Mouse (Mus musculus) limb, embryonic 12.5 days (tissue): ENCODE measurements around the gene Nalcn. TPM values are rescaled to one million over a fixed set of nuclear protein-coding genes. Genes with fewer than 3 reads are reported as not detected.
"Not testable (repeated sequence)": the region's sequence is repeated elsewhere in the genome, so short reads cannot be mapped to it uniquely, and the experiment has no call there.

Experiments
- ATAC-seq: fragments of 200-750 bp; cut with Nextera tagmentation; 2 replicates; pipeline ENCODE4 v1.8.0; 2017; ENCODE audit warnings: low read depth, moderate TSS enrichment; ENCODE audit not compliant: insufficient number of reproducible peaks, insufficient read depth, low FRiP score, low TSS enrichment
- H3K27ac ChIP-seq: fragments of 300-500 bp; sonication (generic); 2 replicates; pipeline ENCODE4 v1.5.1; 2016; ENCODE audit warnings: mild to moderate bottlenecking, moderate library complexity
- H3K27me3 ChIP-seq: fragments of 300-500 bp; sonication (generic); 2 replicates; pipeline ENCODE4 v1.6.1; 2016; ENCODE audit warnings: mild to moderate bottlenecking, moderate library complexity
- H3K36me3 ChIP-seq: fragments of 300-500 bp; sonication (generic); 2 replicates; pipeline ENCODE4 v1.6.1; 2016; ENCODE audit warnings: mild to moderate bottlenecking, moderate library complexity
- H3K4me1 ChIP-seq: fragments of 300-500 bp; sonication (generic); replicated peaks from 2 replicates; pipeline ENCODE4 v1.6.1; 2016
- H3K4me2 ChIP-seq: fragments of 300-500 bp; sonication (generic); 2 replicates; pipeline ENCODE4 v1.6.1; 2016; ENCODE audit warnings: mild to moderate bottlenecking, moderate library complexity
- H3K4me3 ChIP-seq: fragments of 300-500 bp; sonication (generic); replicated peaks from 2 replicates; pipeline ENCODE4 v1.5.1; 2016; ENCODE audit warnings: mild to moderate bottlenecking
- H3K9ac ChIP-seq: fragments of 300-500 bp; sonication (generic); replicated peaks from 2 replicates; pipeline ENCODE4 v1.6.1; 2016; ENCODE audit warnings: mild to moderate bottlenecking, moderate library complexity
- H3K9me3 ChIP-seq: fragments of 300-500 bp; sonication (generic); 2 replicates; pipeline ENCODE4 v1.6.1; 2016; ENCODE audit warnings: mild to moderate bottlenecking, moderate library complexity
- WGBS: fragments of 180-500 bp; shearing (Covaris S2); methylation state at CpG from one replicate; pipeline ENCODE4 v1.1.7; 2016; 5-methylcytosine and 5-hydroxymethylcytosine counted together
- polyA plus RNA-seq: library from polyadenylated mRNA; unstranded; fragments of >200 nt; fragmentation: Nextera tagmentation; extraction: Ambion mirVana; gene quantifications from 2 replicates; pipeline ENCODE4 v1.2.1, GENCODE M21; 2016

Gene Nalcn
- 0.38 and 0.45 TPM in 2 replicates for polyA plus RNA-seq

DNA sequence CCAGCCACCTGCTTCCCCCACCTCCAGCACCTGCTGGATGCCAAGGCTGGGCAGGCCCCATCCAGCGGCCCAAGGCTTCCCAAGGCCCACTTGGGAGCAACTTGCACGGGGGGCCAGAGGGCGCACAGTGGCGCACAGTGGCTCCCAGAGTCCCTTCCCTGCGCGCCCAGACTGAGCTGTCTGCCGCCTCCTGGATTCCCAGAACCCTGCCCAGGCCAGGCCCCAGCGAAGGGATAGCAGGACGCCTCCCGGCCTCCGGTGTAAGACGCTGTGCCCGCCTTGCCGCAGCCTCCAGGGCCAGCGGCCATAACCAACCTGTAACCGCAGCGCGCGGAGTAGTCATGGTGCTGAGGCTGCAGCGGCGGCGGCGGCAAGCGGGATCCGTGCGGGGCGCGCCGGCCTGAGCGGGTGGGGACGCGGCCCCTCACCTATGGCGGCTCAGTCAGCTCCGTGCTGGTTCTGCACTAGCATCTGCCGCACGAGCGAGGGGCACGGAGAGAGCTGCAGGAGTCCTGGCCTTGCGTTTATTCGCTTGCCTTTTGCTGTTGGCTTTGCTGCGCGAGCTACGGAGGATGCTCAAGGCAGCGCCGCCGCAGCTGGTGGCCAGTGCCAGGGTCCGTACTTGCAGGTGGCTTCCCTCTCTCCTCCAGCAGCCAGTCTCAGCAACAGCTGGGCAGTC, at the start of gene Nalcn:
Gene Nalcn, minus strand, starts transcription at position 644 of the 679 bp plus-strand sequence.
- under 1% methylated on average over 47 of the region's 47 CpGs for WGBS
- no peaks in the 10 kb centered on the region for H3K9me3 ChIP-seq
- H3K27ac ChIP-seq: no peak within 1 kb of the TSS

DNA sequence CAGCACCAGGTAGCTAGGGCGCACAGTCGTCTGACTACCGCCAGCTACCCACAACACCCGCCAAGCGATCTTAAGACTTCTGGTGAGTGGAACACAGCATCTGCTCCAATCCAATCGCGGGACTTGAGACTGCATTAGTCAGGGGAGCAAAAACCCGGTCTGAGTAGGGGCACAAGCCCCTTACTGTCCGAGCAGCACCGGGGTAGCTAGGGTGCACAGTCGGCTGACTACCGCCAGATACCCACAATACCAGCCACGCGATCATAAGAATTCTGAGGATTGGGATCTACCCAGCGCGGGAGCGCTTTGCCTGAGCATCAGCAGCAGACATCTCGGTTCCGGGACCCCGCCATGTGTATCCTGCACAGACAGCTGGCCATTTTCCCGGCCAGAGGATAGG, 44.1 kb upstream of the Nalcn start:
- H3K27ac ChIP-seq, ATAC-seq, H3K9me3 ChIP-seq, H3K9ac ChIP-seq, H3K27me3 ChIP-seq, H3K4me2 ChIP-seq, H3K4me1 ChIP-seq, H3K36me3 ChIP-seq, H3K4me3 ChIP-seq: not testable (repeated sequence)
- WGBS: 84% methylated on average over 21 of the region's 21 CpGs

More for the DNA sequence above, at the start of gene Nalcn:
- H3K27me3 ChIP-seq: peaks cover 20% of the 10 kb centered on the region
- no peaks in the 10 kb centered on the region for H3K36me3 ChIP-seq
- peak; percentile 78 for ATAC-seq
- peak within 1 kb of the TSS; percentile 57 for H3K9ac ChIP-seq
- H3K4me2 ChIP-seq: peak within 1 kb of the TSS; percentile 87
- peak within 1 kb of the TSS; percentile 50 for H3K4me3 ChIP-seq
- 0 out of 2 replicates have a peak, but pooled peaks cover 3% of the 10 kb centered on the region for H3K4me1 ChIP-seq

DNA sequence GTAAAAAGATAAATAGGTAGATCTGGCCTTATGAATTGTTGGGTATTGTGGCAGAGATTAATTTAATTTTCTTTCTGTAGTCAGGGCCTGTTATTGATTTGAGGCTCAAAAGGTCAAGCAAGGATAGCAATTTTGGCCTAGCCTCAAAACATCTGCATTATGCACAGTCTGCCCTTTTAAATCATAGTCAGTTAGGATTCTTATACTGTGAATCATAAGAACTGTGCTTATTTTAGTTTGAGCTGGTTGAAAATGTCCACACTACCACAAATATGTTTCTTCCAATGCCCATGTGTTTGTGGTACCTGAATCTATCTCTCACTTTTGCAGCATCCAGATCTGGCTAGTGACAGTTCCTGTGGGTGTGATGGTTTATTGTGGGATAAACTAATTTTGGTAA, 37.5 kb upstream of the Nalcn start:
- no peaks in the 10 kb centered on the region for H3K36me3 ChIP-seq
- ATAC-seq: no peak

DNA sequence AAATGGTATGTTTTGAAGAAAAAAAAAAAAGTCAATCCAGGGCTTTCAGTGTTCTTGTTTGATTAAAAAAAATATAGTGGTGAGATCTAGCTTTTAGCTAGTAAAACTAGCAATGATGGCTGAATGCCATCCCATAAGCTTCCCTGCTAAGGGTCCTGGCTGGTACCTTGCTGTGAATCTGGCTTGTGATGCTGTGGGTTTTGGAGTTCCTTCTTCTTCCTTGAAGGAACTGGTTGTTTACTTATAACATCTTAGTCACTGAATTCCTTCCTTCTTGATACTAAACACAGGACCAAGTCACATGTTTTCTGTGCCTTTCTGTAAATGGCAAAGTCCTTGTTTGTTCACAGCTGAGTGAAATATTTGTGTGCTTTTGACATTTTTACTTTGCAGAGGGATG, 36.3 kb upstream of the Nalcn start:
- Histone ChIP-seq H3K9ac (no peak overlapping the region), H3K27ac (no peak overlapping the region), H3K4me3 (no peak overlapping the region), H3K27me3 (no peaks in the 10 kb centered on the region), H3K4me2 (no peak overlapping the region), H3K4me1 (0 out of 2 replicates have a peak, but pooled peaks cover 4% of the 10 kb centered on the region), H3K9me3 (no peaks in the 10 kb centered on the region), H3K36me3 (no peaks in the 10 kb centered on the region)
- ATAC-seq: no peak

More for the DNA sequence above, 37.5 kb upstream of the Nalcn start:
- H3K27me3 ChIP-seq: no peaks in the 10 kb centered on the region
- 0 out of 2 replicates have a peak, but pooled peaks cover 4% of the 10 kb centered on the region for H3K4me1 ChIP-seq
- no peak overlapping the region for H3K4me3 ChIP-seq
- no peak overlapping the region for H3K4me2 ChIP-seq
- no peak overlapping the region for H3K27ac ChIP-seq
- no peaks in the 10 kb centered on the region for H3K9me3 ChIP-seq
- H3K9ac ChIP-seq: no peak overlapping the region

DNA sequence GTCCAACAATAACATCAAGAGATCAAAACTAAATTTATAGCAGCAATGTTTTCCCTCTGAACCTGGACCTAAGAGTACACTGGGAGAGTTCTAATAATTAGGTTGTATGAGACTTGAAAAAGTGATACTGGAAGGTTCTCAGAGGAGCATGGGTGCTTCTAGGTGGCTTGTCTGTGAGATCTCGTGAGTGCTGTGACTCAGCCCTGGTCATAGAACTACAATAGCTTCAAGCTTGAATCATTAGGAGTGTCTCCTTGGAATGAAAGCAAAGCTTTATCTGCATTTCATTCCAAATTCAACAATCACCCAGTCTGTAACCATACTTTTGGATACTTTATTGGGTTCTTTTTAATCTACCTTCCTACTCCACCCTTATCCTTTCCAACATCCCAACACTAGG, 35.4 kb upstream of the Nalcn start:
- 0 out of 2 replicates have a peak, but pooled peaks cover 4% of the 10 kb centered on the region for H3K4me1 ChIP-seq
- H3K27me3 ChIP-seq: no peaks in the 10 kb centered on the region
- no peak overlapping the region for H3K4me3 ChIP-seq
- H3K9ac ChIP-seq: no peak overlapping the region
- no peak overlapping the region for H3K4me2 ChIP-seq
- H3K9me3 ChIP-seq: no peaks in the 10 kb centered on the region
- 74% methylated on average over 1 of the region's 1 CpGs for WGBS
- ATAC-seq: no peak
- H3K36me3 ChIP-seq: no peaks in the 10 kb centered on the region
- no peak overlapping the region for H3K27ac ChIP-seq

DNA sequence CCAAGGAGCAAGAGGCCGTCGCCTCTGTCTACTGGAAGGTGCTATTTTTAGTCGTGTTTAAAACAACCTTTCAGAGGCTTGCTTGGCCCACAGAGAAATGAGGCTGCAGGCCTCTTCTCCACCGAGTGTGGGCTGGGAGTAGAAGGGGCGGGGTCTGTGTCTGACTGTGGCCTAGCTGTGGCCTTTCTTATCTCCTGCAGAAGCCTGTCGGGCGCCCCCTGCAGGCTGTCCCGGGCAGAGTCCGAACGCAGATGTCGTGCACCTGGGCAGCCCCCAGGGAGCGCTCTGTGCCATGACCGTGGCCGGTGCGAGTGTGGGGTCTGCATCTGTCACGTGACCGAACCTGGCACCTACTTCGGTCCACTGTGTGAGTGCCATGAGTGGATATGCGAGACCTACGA, 34.1 kb upstream of the Nalcn start:
- Histone ChIP-seq H3K27ac (no peak overlapping the region), H3K4me2 (no peak overlapping the region), H3K27me3 (no peaks in the 10 kb centered on the region), H3K9me3 (no peaks in the 10 kb centered on the region), H3K36me3 (no peaks in the 10 kb centered on the region), H3K4me1 (0 out of 2 replicates have a peak, but pooled peaks cover 4% of the 10 kb centered on the region), H3K9ac (no peak overlapping the region), H3K4me3 (no peak overlapping the region)
- ATAC-seq: peak; percentile 59; the same call in 1 of the 2 replicates
- WGBS: 19% methylated on average over 20 of the region's 20 CpGs

DNA sequence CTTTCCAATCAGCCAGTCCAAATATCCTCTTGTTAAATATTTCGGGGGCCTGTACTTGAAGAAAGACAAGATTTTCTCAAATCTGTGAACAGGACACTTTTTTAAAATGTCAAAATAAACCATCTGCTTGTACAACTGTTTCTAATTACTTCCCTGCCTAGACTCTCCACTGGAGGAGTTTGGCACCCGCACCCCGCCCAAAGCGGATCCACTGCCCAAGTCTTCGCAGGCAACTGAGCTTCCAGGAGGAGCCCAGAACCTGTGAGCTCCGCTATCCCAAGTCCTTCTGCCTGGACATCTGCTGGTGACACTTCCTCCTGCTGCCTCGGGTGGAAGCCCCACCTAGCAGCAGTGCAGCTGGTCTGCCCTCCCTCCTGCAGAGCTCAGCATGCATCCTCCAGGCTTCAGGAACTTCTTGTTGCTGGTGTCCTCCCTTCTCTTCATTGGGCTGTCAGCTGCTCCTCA, 33.0 kb upstream of the Nalcn start, which contains the start of gene Itgbl1:
Gene Itgbl1, plus strand, starts transcription at position 51 of the 465 bp plus-strand sequence.
- Histone ChIP-seq H3K9ac (no peak within 1 kb of the TSS), H3K4me2 (peak within 1 kb of the TSS; percentile 8; the same call in 1 of the 2 replicates), H3K4me1 (0 out of 2 replicates have a peak, but pooled peaks cover 4% of the 10 kb centered on the region), H3K27me3 (no peaks in the 10 kb centered on the region), H3K4me3 (no peak within 1 kb of the TSS), H3K9me3 (no peaks in the 10 kb centered on the region), H3K27ac (no peak within 1 kb of the TSS), H3K36me3 (no peaks in the 10 kb centered on the region)
- WGBS: 25% methylated on average over 7 of the region's 7 CpGs
- ATAC-seq: peak; percentile 31; the same call in 1 of the 2 replicates

DNA sequence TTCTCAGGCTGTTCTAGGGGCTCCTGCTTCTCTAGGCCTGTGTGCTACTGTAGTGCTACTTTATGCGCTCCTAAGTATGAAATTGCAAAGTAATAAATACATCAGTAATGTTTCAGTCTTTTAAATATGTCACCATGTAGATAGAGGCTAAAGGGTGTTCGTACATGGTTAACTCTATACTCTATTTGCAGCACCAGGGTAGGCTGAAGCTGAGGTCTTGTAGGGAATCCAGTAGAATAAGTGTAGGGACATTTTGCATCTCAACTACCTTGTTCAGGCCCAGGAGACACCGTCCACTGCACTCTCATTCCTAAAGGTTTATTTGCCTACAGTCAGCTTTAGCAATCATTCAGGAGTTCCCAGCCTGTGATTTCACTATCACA, 227 bp upstream of the Nalcn start:
- Histone ChIP-seq H3K27ac (no peak overlapping the region), H3K9ac (peak overlapping the region; percentile 57; the same call in 1 of the 2 replicates)
- no peak for ATAC-seq

DNA sequence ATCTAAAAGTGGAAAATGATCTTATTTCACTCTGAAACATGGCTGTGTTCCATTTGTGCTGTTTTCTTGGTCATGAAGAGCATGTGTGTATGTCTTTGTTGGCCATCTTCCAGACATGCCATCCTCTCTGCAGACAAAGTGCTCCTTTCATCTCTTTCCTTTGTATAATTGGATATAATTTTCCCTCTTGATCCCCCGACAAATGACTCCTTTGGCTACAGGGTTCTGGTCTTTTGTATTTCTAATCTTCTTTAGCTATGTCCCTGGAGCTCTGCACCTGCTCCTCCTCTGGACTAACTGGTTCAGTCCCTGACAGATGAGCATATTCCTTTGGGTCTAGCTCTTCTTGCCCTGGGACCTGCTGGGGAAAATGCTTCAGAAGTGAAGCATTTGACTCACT, 4.0 kb downstream of the Nalcn start:
- Histone ChIP-seq H3K36me3 (no peaks in the 10 kb centered on the region), H3K9ac (no peak overlapping the region), H3K27me3 (peaks cover 20% of the 10 kb centered on the region), H3K4me1 (0 out of 2 replicates have a peak, but pooled peaks cover 3% of the 10 kb centered on the region), H3K4me2 (no peak overlapping the region), H3K4me3 (no peak overlapping the region), H3K27ac (no peak overlapping the region), H3K9me3 (no peaks in the 10 kb centered on the region)
- 62% methylated on average over 1 of the region's 1 CpGs for WGBS
- ATAC-seq: no peak

More for the DNA sequence above, 227 bp upstream of the Nalcn start:
- no peaks in the 10 kb centered on the region for H3K9me3 ChIP-seq
- H3K4me1 ChIP-seq: 0 out of 2 replicates have a peak, but pooled peaks cover 3% of the 10 kb centered on the region
- H3K4me2 ChIP-seq: peak overlapping the region; percentile 87
- H3K36me3 ChIP-seq: no peaks in the 10 kb centered on the region
- WGBS: 54% methylated on average over 3 of the region's 3 CpGs
- H3K4me3 ChIP-seq: peak overlapping the region; percentile 50
- H3K27me3 ChIP-seq: peaks cover 20% of the 10 kb centered on the region

DNA sequence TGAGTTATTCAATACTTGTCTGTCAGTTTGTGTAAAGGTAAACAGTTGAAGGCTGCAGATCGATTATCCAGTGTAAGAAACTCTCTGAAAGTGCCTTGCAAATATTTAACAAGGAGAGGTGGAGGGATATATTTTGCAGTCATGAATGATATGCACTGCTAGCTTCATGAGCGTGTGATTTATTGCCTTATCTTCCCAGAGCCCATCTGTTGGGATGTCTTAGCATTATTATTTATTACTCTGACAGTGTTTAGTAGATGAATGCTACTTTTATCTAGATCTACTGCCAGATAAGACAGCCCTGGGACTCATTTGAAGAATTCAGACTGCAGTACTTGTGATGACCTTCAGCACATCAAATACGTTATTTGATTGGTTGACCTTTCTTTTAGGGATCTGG, 31.7 kb downstream of the Nalcn start:
- no peaks in the 10 kb centered on the region for H3K4me1 ChIP-seq
- H3K36me3 ChIP-seq: no peaks in the 10 kb centered on the region
- H3K4me2 ChIP-seq: no peak overlapping the region
- H3K9me3 ChIP-seq: no peaks in the 10 kb centered on the region
- H3K27ac ChIP-seq: no peak overlapping the region
- H3K9ac ChIP-seq: no peak overlapping the region
- no peak overlapping the region for H3K4me3 ChIP-seq
- H3K27me3 ChIP-seq: no peaks in the 10 kb centered on the region
- WGBS: 68% methylated on average over 3 of the region's 3 CpGs
- no peak for ATAC-seq

DNA sequence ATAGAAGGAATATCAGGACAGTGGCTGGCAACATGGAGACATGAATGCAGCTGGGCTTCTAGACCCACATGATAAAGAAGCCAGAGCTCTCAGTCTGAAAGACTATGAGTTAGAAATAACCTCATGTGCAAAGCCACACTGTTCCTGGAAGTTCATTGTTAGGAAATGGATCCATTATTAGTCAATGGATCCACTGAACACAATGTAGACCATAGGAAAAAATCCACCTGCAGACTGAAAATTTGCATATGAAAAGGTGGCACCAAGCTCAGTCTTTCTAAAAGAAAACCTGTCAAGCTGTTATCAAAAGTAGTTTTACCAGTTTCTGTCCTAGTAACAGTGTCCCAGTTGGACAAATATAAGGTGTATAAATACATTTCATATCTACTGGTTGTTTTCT, 39.5 kb downstream of the Nalcn start:
- no peaks in the 10 kb centered on the region for H3K27me3 ChIP-seq
- no peak overlapping the region for H3K4me2 ChIP-seq
- no peak overlapping the region for H3K4me3 ChIP-seq
- no peak overlapping the region for H3K27ac ChIP-seq
- no peak overlapping the region for H3K9ac ChIP-seq
- H3K36me3 ChIP-seq: no peaks in the 10 kb centered on the region
- no peaks in the 10 kb centered on the region for H3K4me1 ChIP-seq
- no peak for ATAC-seq
- no peaks in the 10 kb centered on the region for H3K9me3 ChIP-seq
